Mouse (Mus musculus) adrenal gland, adult 18-20 months (tissue): Measurements from ENCODE around the gene Egflam. TPM values are rescaled to one million over a fixed set of nuclear protein-coding genes. Genes with fewer than 3 reads are reported as not detected.

Source experiments
- DNase-seq, 2 experiments: peaks; one replicate each; pipeline ENCODE4 v3.0.0; 2021 to 2022; ENCODE audit warnings: low spot score in 2 of 2
- total RNA-seq, 2 experiments: library from RNA; stranded (reverse); gene quantifications; 1 replicate in 1 of 2; 2 replicates in 1 of 2; pipeline ENCODE4 v1.2.3; 2021

Egflam gene
- total RNA-seq, 2 experiments from 2014 or later: 4.0 to 8.5 TPM

- DNase-seq: no peak
These were observed 175.4 kb downstream of the Egflam start for GRCm38 (mm10) chr15:7222809-7223208.

GRCm38 (mm10) chr15:7217273-7217598, 181.0 kb downstream of the Egflam start:
- DNase-seq: no peak

GRCm38 (mm10) chr15:7216581-7217272, 181.5 kb downstream of the Egflam start:
- no peak for DNase-seq

- DNase-seq: no peak
These were observed 182.3 kb downstream of the Egflam start for GRCm38 (mm10) chr15:7215845-7216244.

GRCm38 (mm10) chr15:7213683-7214082, 184.5 kb downstream of the Egflam start:
- peak in 1 of 2 experiments; percentile 42 for DNase-seq

GRCm38 (mm10) chr15:7208180-7208579, 190.0 kb downstream of the Egflam start:
- DNase-seq: no peak

GRCm38 (mm10) chr15:7207292-7207691, 190.9 kb downstream of the Egflam start:
- DNase-seq: no peak

- no peak for DNase-seq
These were observed 192.1 kb downstream of the Egflam start for GRCm38 (mm10) chr15:7206110-7206509.

GRCm38 (mm10) chr15:7204917-7205316, 193.3 kb downstream of the Egflam start:
- no peak for DNase-seq

GRCm38 (mm10) chr15:7203606-7204330, 194.4 kb downstream of the Egflam start:
- DNase-seq: peak in 1 of 2 experiments; percentile 42

GRCm38 (mm10) chr15:7202981-7203380, 195.2 kb downstream of the Egflam start:
- no peak for DNase-seq

- no peak for DNase-seq
These were observed 196.5 kb downstream of the Egflam start for GRCm38 (mm10) chr15:7201421-7202380.

- no peak for DNase-seq
These were observed 197.9 kb downstream of the Egflam start for GRCm38 (mm10) chr15:7200286-7200685.

GRCm38 (mm10) chr15:7198816-7199215, 199.4 kb downstream of the Egflam start:
- no peak for DNase-seq

- DNase-seq: no peak
These were observed 200.3 kb downstream of the Egflam start for GRCm38 (mm10) chr15:7197652-7198445.

GRCm38 (mm10) chr15:7194748-7195221, 203.4 kb downstream of the Egflam start:
- no peak for DNase-seq

- DNase-seq: no peak
These were observed 204.0 kb downstream of the Egflam start for GRCm38 (mm10) chr15:7194147-7194720.

GRCm38 (mm10) chr15:7192582-7192981, 205.6 kb downstream of the Egflam start:
- DNase-seq: no peak

GRCm38 (mm10) chr15:7191074-7191473, 207.1 kb downstream of the Egflam start:
- no peak for DNase-seq
